Mouse (Mus musculus): Measurements from ENCODE around the gene BC005561.
"Not testable (repeated sequence)": the region's sequence is repeated elsewhere in the genome, so short reads cannot be mapped to it uniquely, and the experiment has no call there.

BC005561 gene

GRCm38 (mm10) chr5:104508195-104508891, at the start of gene BC005561:
Gene BC005561 (plus strand): TSS chr5:104508352.
- peak; percentile 51 for DNase-seq (ENCODE audit: low read depth)

- DNase-seq (ENCODE audit: low read depth): no peak
Measured at GRCm38 (mm10) chr5:104458832-104459705, 49.1 kb upstream of the BC005561 start, which contains the start of gene Pkd2. Gene Pkd2 (plus strand): TSS chr5:104459450.

- DNase-seq (ENCODE audit: low read depth): no peak
Measured at GRCm38 (mm10) chr5:104459706-104460455, 48.3 kb upstream of the BC005561 start.

- DNase-seq (ENCODE audit: low read depth): no peak
Measured at GRCm38 (mm10) chr5:104460456-104460838, 47.7 kb upstream of the BC005561 start.

- no peak for DNase-seq (ENCODE audit: low read depth)
Measured at GRCm38 (mm10) chr5:104460856-104461255, 47.3 kb upstream of the BC005561 start.

GRCm38 (mm10) chr5:104465279-104465678, 42.9 kb upstream of the BC005561 start:
- DNase-seq (ENCODE audit: low read depth): no peak

GRCm38 (mm10) chr5:104465731-104466130, 42.4 kb upstream of the BC005561 start:
- DNase-seq (ENCODE audit: low read depth): no peak

GRCm38 (mm10) chr5:104466816-104467215, 41.3 kb upstream of the BC005561 start:
- DNase-seq (ENCODE audit: low read depth): no peak

- DNase-seq (ENCODE audit: low read depth): no peak
Measured at GRCm38 (mm10) chr5:104468586-104468985, 39.6 kb upstream of the BC005561 start.

GRCm38 (mm10) chr5:104470981-104471391, 37.2 kb upstream of the BC005561 start:
- no peak for DNase-seq (ENCODE audit: low read depth)

GRCm38 (mm10) chr5:104472371-104472770, 35.8 kb upstream of the BC005561 start:
- no peak for DNase-seq (ENCODE audit: low read depth)

GRCm38 (mm10) chr5:104480367-104480766, 27.8 kb upstream of the BC005561 start:
- DNase-seq (ENCODE audit: low read depth): no peak

- DNase-seq (ENCODE audit: low read depth): no peak
Measured at GRCm38 (mm10) chr5:104482856-104483255, 25.3 kb upstream of the BC005561 start.

GRCm38 (mm10) chr5:104491561-104491960, 16.6 kb upstream of the BC005561 start:
- DNase-seq (ENCODE audit: low read depth): no peak

- no peak for DNase-seq (ENCODE audit: low read depth)
Measured at GRCm38 (mm10) chr5:104504883-104505282, 3.3 kb upstream of the BC005561 start.

- no peak for DNase-seq (ENCODE audit: low read depth)
Measured at GRCm38 (mm10) chr5:104507829-104508194, 340 bp upstream of the BC005561 start.

- no peak for DNase-seq (ENCODE audit: low read depth)
Measured at GRCm38 (mm10) chr5:104511211-104511610, 3.1 kb downstream of the BC005561 start.

- no peak for DNase-seq (ENCODE audit: low read depth)
Measured at GRCm38 (mm10) chr5:104538612-104539011, 30.5 kb downstream of the BC005561 start.

- DNase-seq (ENCODE audit: low read depth): no peak
Measured at GRCm38 (mm10) chr5:104539331-104539730, 31.2 kb downstream of the BC005561 start.

GRCm38 (mm10) chr5:104568079-104568478, 59.9 kb downstream of the BC005561 start:
- not testable (repeated sequence) for DNase-seq (ENCODE audit: low read depth)

- no peak for DNase-seq (ENCODE audit: low read depth)
Measured at GRCm38 (mm10) chr5:104570766-104571165, 62.6 kb downstream of the BC005561 start.

GRCm38 (mm10) chr5:104571282-104571921, 63.2 kb downstream of the BC005561 start:
- peak; percentile 48 for DNase-seq (ENCODE audit: low read depth)

All from c-Kit-positive CD71-positive TER-119-negative erythroid progenitor cells, embryonic 14.5 days (primary cell).